Mouse (Mus musculus): ENCODE measurements around the gene Zbtb39.

The Zbtb39 gene

GRCm38 (mm10) chr10:127731397-127731796, 7.9 kb upstream of the Zbtb39 start:
- in situ Hi-C loops (cut with MboI; ENCODE audit: low pct_unique_long_range_greater_than_20kb in 1 of 2, low sequenced_read_pairs in 2 of 2, unreplicated experiment in 1 of 2): loop anchor here in 1 of 2 experiments (25.0 kb wide), 1 partner anchor 456 kb away; the partner anchor contains the start of genes Gls2 and Rbms2

GRCm38 (mm10) chr10:127734434-127734833, 4.9 kb upstream of the Zbtb39 start:
- in situ Hi-C loops (cut with MboI; ENCODE audit: low pct_unique_long_range_greater_than_20kb in 1 of 2, low sequenced_read_pairs in 2 of 2, unreplicated experiment in 1 of 2): loop anchor here in 1 of 2 experiments (25.0 kb wide), 1 partner anchor 453 kb away; the partner anchor contains the start of genes Gls2 and Rbms2

GRCm38 (mm10) chr10:127736266-127736665, 3.1 kb upstream of the Zbtb39 start:
- in situ Hi-C loops (cut with MboI; ENCODE audit: low pct_unique_long_range_greater_than_20kb in 1 of 2, low sequenced_read_pairs in 2 of 2, unreplicated experiment in 1 of 2): loop anchor here (5.0 to 25.0 kb wide), 2 partner anchors 206 to 451 kb away; partner anchors contain the start of genes Gls2 (in 1 of the 2) and Rbms2 (in 1 of the 2)

- in situ Hi-C loops (cut with MboI; ENCODE audit: low pct_unique_long_range_greater_than_20kb in 1 of 2, low sequenced_read_pairs in 2 of 2, unreplicated experiment in 1 of 2): loop anchor here (5.0 to 25.0 kb wide), 2 partner anchors 205 to 450 kb away; partner anchors contain the start of genes Gls2 (in 1 of the 2) and Rbms2 (in 1 of the 2)
Observed at GRCm38 (mm10) chr10:127736916-127737315, 2.4 kb upstream of the Zbtb39 start.

- in situ Hi-C loops (cut with MboI; ENCODE audit: low pct_unique_long_range_greater_than_20kb in 1 of 2, low sequenced_read_pairs in 2 of 2, unreplicated experiment in 1 of 2): loop anchor here (5.0 to 25.0 kb wide), 2 partner anchors 205 to 450 kb away; partner anchors contain the start of genes Gls2 (in 1 of the 2) and Rbms2 (in 1 of the 2)
Observed at GRCm38 (mm10) chr10:127737552-127737951, 1.8 kb upstream of the Zbtb39 start.

- in situ Hi-C loops (cut with MboI; ENCODE audit: low pct_unique_long_range_greater_than_20kb in 1 of 2, low sequenced_read_pairs in 2 of 2, unreplicated experiment in 1 of 2): loop anchor here (5.0 to 25.0 kb wide), 2 partner anchors 204 to 449 kb away; partner anchors contain the start of genes Gls2 (in 1 of the 2) and Rbms2 (in 1 of the 2)
Observed at GRCm38 (mm10) chr10:127738151-127738882, 1.0 kb upstream of the Zbtb39 start.

- in situ Hi-C loops (cut with MboI; ENCODE audit: low pct_unique_long_range_greater_than_20kb in 1 of 2, low sequenced_read_pairs in 2 of 2, unreplicated experiment in 1 of 2): loop anchor here (5.0 to 25.0 kb wide), 4 partner anchors 198 to 448 kb away; partner anchors contain the start of genes Hsd17b6 (in 2 of the 2), Gls2 (in 1 of the 2) and Rbms2 (in 1 of the 2)
Observed at GRCm38 (mm10) chr10:127739661-127740161, 373 bp downstream of the Zbtb39 start.

GRCm38 (mm10) chr10:127744661-127745060, 5.3 kb downstream of the Zbtb39 start:
- in situ Hi-C loops (cut with MboI; ENCODE audit: low pct_unique_long_range_greater_than_20kb in 1 of 2, low sequenced_read_pairs in 2 of 2, unreplicated experiment in 1 of 2): loop anchor here (5.0 to 25.0 kb wide), 3 partner anchors 193 to 443 kb away; partner anchors contain the start of genes Hsd17b6 (in 2 of the 2), Gls2 (in 1 of the 2) and Rbms2 (in 1 of the 2)

- in situ Hi-C loops (cut with MboI; ENCODE audit: low pct_unique_long_range_greater_than_20kb in 1 of 2, low sequenced_read_pairs in 2 of 2, unreplicated experiment in 1 of 2): loop anchor here (10.0 to 25.0 kb wide), 2 partner anchors 259 to 441 kb away; partner anchors contain the start of genes Hsd17b6 (in 2 of the 2), Gls2 (in 1 of the 2) and Rbms2 (in 1 of the 2)
Observed at GRCm38 (mm10) chr10:127745886-127746285, 6.5 kb downstream of the Zbtb39 start.

DNA sequence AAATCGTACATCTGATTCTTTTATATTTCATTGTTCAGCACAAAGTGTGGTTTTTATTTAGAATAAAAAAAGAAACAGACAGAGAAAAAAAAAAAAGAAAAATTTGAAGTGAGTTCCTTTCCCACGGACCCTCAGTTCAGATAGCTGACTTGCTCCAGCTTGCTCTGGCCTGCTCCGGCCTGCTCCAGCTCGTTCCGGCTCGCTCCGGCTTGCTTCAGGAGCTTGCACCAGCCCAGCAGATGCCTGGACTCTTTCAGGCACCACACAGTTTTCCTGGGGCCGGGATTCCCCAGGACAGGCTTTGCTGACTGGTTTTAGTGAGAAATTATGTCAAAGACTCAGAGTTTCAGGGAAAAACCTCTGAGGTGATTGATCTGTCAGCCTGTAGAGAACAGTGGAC, 7.9 kb downstream of the Zbtb39 start:
- in situ Hi-C loops (cut with MboI; ENCODE audit: low pct_unique_long_range_greater_than_20kb in 1 of 2, low sequenced_read_pairs in 2 of 2, unreplicated experiment in 1 of 2): loop anchor here (10.0 to 25.0 kb wide), 2 partner anchors 258 to 440 kb away; partner anchors contain the start of genes Hsd17b6 (in 2 of the 2), Gls2 (in 1 of the 2) and Rbms2 (in 1 of the 2)

DNA sequence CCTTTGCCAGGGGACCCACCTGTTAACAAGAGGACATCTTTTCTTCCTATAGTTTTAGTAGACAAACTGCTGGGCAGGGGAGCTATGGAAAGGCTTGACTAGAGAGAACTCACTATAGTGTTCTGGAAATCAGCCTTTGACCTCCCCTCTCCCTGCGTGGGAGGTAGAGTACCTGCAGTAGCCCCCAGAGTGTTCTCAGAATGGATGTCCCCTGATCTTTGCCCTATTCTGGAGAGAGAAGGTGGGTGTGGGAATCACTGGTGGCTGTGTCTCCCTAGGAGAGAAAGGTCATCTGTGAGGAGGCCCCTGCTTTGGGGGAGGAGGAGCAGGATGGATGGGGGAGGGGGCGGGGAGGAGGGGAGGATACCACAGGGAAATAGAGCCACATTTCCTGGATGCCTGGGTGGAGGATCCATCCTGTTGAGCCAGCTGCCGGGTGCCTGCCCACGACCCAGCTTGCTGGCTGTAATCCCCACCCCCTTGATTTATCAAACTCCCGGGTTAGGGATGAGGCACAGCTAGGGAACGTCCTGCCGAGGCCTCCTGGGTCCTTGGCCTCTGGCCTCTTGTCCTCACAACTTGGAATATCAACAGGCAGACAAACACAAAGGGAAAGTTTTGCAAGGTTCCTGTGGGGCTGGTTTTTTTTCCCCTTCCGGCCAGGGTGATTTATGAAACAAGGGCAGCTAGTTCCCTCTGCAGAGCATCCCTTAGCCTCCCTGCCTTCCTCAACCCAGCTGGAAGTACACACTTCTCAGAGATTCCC, 9.7 kb downstream of the Zbtb39 start:
- in situ Hi-C loops (cut with MboI; ENCODE audit: low pct_unique_long_range_greater_than_20kb in 1 of 2, low sequenced_read_pairs in 2 of 2, unreplicated experiment in 1 of 2): loop anchor here (10.0 to 25.0 kb wide), 2 partner anchors 256 to 438 kb away; partner anchors contain the start of genes Hsd17b6 (in 2 of the 2), Gls2 (in 1 of the 2) and Rbms2 (in 1 of the 2)

DNA sequence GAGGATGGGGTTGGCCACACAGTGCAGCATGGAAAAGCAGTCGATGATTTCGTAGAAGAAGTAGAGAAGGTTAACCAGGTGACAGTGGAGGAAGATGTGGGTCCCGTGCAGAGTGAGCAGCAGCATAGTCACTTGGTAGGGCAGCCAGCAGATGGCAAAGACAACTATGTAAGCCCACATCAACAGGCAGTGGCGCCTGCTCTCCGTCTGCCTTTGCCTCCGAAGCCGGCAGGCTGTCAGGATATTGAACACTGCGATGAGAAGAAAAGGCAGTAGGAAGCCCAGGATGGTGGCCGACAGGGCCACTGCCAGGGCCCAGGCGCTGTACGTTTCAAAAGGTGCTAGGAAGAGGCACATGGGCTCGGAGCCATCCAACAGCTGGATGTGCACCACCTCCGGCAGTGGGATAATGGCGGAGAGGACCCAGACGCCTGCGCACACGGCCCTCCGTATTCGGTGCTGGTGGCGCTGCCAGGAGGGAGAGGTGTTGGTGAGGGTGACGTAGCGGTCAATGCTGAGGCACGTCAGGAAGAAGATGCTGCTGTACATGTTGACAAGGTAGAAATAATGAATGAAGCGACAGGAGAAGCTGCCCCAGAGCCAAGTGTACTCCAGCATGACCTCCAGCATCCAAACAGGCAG, 10.9 kb downstream of the Zbtb39 start:
- in situ Hi-C loops (cut with MboI; ENCODE audit: low pct_unique_long_range_greater_than_20kb in 1 of 2, low sequenced_read_pairs in 2 of 2, unreplicated experiment in 1 of 2): no loop called here

GRCm38 (mm10) chr10:127751548-127751947, 12.2 kb downstream of the Zbtb39 start, which contains the start of gene Gpr182:
TSS of gene Gpr182 (minus strand) at chr10:127751732.
- in situ Hi-C loops (cut with MboI; ENCODE audit: low pct_unique_long_range_greater_than_20kb in 1 of 2, low sequenced_read_pairs in 2 of 2, unreplicated experiment in 1 of 2): no loop called here

- in situ Hi-C loops (cut with MboI; ENCODE audit: low pct_unique_long_range_greater_than_20kb in 1 of 2, low sequenced_read_pairs in 2 of 2, unreplicated experiment in 1 of 2): no loop called here
Observed at GRCm38 (mm10) chr10:127754566-127755166, 15.3 kb downstream of the Zbtb39 start.

- in situ Hi-C loops (cut with MboI; ENCODE audit: low pct_unique_long_range_greater_than_20kb in 1 of 2, low sequenced_read_pairs in 2 of 2, unreplicated experiment in 1 of 2): no loop called here
Observed at GRCm38 (mm10) chr10:127755246-127755645, 15.9 kb downstream of the Zbtb39 start.

GRCm38 (mm10) chr10:127755770-127756468, 16.6 kb downstream of the Zbtb39 start:
- in situ Hi-C loops (cut with MboI; ENCODE audit: low pct_unique_long_range_greater_than_20kb in 1 of 2, low sequenced_read_pairs in 2 of 2, unreplicated experiment in 1 of 2): no loop called here
